Mouse (Mus musculus) ES-E14 (cell line): ENCODE results near the gene Micall2. TPM values are rescaled to one million over a fixed set of nuclear protein-coding genes. Genes with fewer than 3 reads are reported as not detected.

Source experiments
- DNase-seq: peaks from one replicate; pipeline ENCODE4 v3.0.0-alpha.2; 2013; ENCODE audit warnings: low read depth, low spot score
- H3K27ac ChIP-seq: 2 replicates; pipeline ENCODE4 v1.5.1; 2012; ENCODE audit warnings: low read depth, mild to moderate bottlenecking, low read length, moderate library complexity, mixed read lengths; ENCODE audit not compliant: poor library complexity, insufficient read depth, severe bottlenecking
- H3K36me3 ChIP-seq: 2 replicates; pipeline ENCODE4 v1.6.1; 2012; ENCODE audit warnings: mild to moderate bottlenecking, low read length, moderate library complexity, mixed read lengths; ENCODE audit not compliant: control insufficient read depth, poor library complexity, insufficient read depth, severe bottlenecking
- H3K4me1 ChIP-seq, 2 experiments: fragments of 150-350 bp in 1 of 2; sonication (generic) in 1 of 2; 2 replicates each; pipeline ENCODE4 v1.6.1; 2012; ENCODE audit warnings: low read length in 2 of 2, mild to moderate bottlenecking in 1 of 2, mixed read lengths in 1 of 2; ENCODE audit not compliant: control insufficient read depth in 2 of 2, insufficient read depth in 2 of 2, poor library complexity in 1 of 2
- H3K4me3 ChIP-seq, 2 experiments: fragments of 150-350 bp in 1 of 2; sonication (generic) in 1 of 2; 2 replicates each; pipeline ENCODE4 v1.5.1; 2012; ENCODE audit warnings: low read length in 2 of 2, low read depth in 1 of 2, mild to moderate bottlenecking in 1 of 2, mixed read lengths in 1 of 2; ENCODE audit not compliant: insufficient read depth in 1 of 2, poor library complexity in 1 of 2, severe bottlenecking in 1 of 2
- H3K9ac ChIP-seq: 2 replicates; pipeline ENCODE4 v1.6.1; 2012; ENCODE audit warnings: low read depth, mild to moderate bottlenecking, low read length, mixed read lengths; ENCODE audit not compliant: poor library complexity, insufficient read depth, severe bottlenecking
- H3K9me3 ChIP-seq: fragments of 150-350 bp; sonication (generic); 2 replicates; pipeline ENCODE4 v1.6.1; 2012; ENCODE audit warnings: low read depth, mild to moderate bottlenecking, low read length; ENCODE audit not compliant: control insufficient read depth, insufficient read depth
- CHD2 ChIP-seq: IDR thresholded peaks from 2 replicates; pipeline ENCODE4 v1.6.1; 2014; ENCODE audit warnings: mild to moderate bottlenecking, low read depth, low read length, inconsistent platforms
- HCFC1 ChIP-seq: IDR thresholded peaks from 2 replicates; pipeline ENCODE4 v1.6.1; 2012; ENCODE audit warnings: low read length, inconsistent platforms, borderline replicate concordance; ENCODE audit not compliant: insufficient read depth
- MAFK ChIP-seq: IDR thresholded peaks from 2 replicates; pipeline ENCODE4 v1.6.1; 2014; ENCODE audit warnings: mild to moderate bottlenecking, low read depth, low read length, inconsistent platforms; ENCODE audit not compliant: insufficient read depth
- ZC3H11A ChIP-seq: IDR thresholded peaks from 2 replicates; pipeline ENCODE4 v1.6.1; 2012; ENCODE audit warnings: low read depth, mild to moderate bottlenecking, inconsistent platforms, low read length, borderline replicate concordance
- ZNF384 ChIP-seq: IDR thresholded peaks from 2 replicates; pipeline ENCODE4 v1.6.1; 2012; ENCODE audit warnings: low read depth, low read length, inconsistent platforms
- in situ Hi-C, 2 experiments: fragments of 600-800 bp; cut with MboI; formaldehyde crosslinking; loops; one replicate each; pipeline ENCODE4 v1.15.1; 2025; ENCODE audit warnings: low sequenced_read_pairs in 2 of 2, inconsistent platforms in 1 of 2; ENCODE audit not compliant: unreplicated experiment in 2 of 2
- total RNA-seq: library from RNA; depleted of rRNA; stranded (reverse); fragments of 300-350 nt; gene quantifications from 2 replicates; pipeline ENCODE4 v1.2.3, GENCODE M21; 2012

The Micall2 gene
- total RNA-seq, 1 experiment: 2.2 TPM

GRCm38 (mm10) chr5:139718949-139719348 lies 17.2 kb downstream of the Micall2 start:
- no peak for DNase-seq
- Histone ChIP-seq H3K27ac (no peak overlapping the region), H3K4me3 (no peak overlapping the region), H3K36me3 (no peaks in the 10 kb centered on the region; the same call in 1 of the 2 replicates), H3K4me1 (peaks cover 0 to 11% of the 10 kb centered on the region in 2 experiments; a peak in 2 of 4 replicates), H3K9me3 (no peaks in the 10 kb centered on the region), H3K9ac (no peak overlapping the region)
- no peak for TF ChIP-seq CHD2
- no peak for TF ChIP-seq MAFK
- no peak for TF ChIP-seq ZC3H11A
- no peak for TF ChIP-seq ZNF384
- TF ChIP-seq HCFC1: no peak
- in situ Hi-C loops: no loop called here

GRCm38 (mm10) chr5:139718540-139718939 lies 17.6 kb downstream of the Micall2 start:
- H3K9ac ChIP-seq: no peak overlapping the region
- DNase-seq: no peak
- in situ Hi-C loops: no loop called here

GRCm38 (mm10) chr5:139717723-139718122 lies 18.4 kb downstream of the Micall2 start:
- no peaks in the 10 kb centered on the region for H3K9me3 ChIP-seq
- H3K27ac ChIP-seq: no peak overlapping the region
- H3K36me3 ChIP-seq: no peaks in the 10 kb centered on the region; the same call in 1 of the 2 replicates
- H3K9ac ChIP-seq: no peak overlapping the region
- peaks cover 0 to 3% of the 10 kb centered on the region in 2 experiments; a peak in 2 of 4 replicates for H3K4me1 ChIP-seq
- peak; percentile 38 for DNase-seq
- in situ Hi-C loops: no loop called here
- no peak overlapping the region for H3K4me3 ChIP-seq
- TF ChIP-seq ZC3H11A: peak; percentile 47; the same call in 1 of the 2 replicates
- TF ChIP-seq HCFC1: no peak

More at GRCm38 (mm10) chr5:139718540-139718939, 17.6 kb downstream of the Micall2 start:
- peaks cover 0 to 10% of the 10 kb centered on the region in 2 experiments; a peak in 2 of 4 replicates for H3K4me1 ChIP-seq
- no peak overlapping the region for H3K4me3 ChIP-seq
- TF ChIP-seq ZNF384 (no peak), MAFK (no peak), CHD2 (no peak), ZC3H11A (no peak), HCFC1 (no peak)
- H3K36me3 ChIP-seq: no peaks in the 10 kb centered on the region; the same call in 1 of the 2 replicates
- no peak overlapping the region for H3K27ac ChIP-seq
- H3K9me3 ChIP-seq: no peaks in the 10 kb centered on the region

- DNase-seq: no peak
- Histone ChIP-seq H3K4me3 (no peak overlapping the region), H3K36me3 (no peaks in the 10 kb centered on the region), H3K27ac (no peak overlapping the region), H3K9me3 (no peaks in the 10 kb centered on the region), H3K9ac (no peak overlapping the region), H3K4me1 (0 out of 4 replicates have a peak, but pooled peaks cover 0 to 2% of the 10 kb centered on the region in 2 experiments)
- in situ Hi-C loops: no loop called here
- TF ChIP-seq ZNF384: no peak
- no peak for TF ChIP-seq ZC3H11A
- no peak for TF ChIP-seq CHD2
- TF ChIP-seq MAFK: no peak
- TF ChIP-seq HCFC1: no peak
These were observed 29.6 kb downstream of the Micall2 start for GRCm38 (mm10) chr5:139706496-139706895.

- DNase-seq: peak; percentile 48
These were observed 33.2 kb downstream of the Micall2 start for GRCm38 (mm10) chr5:139702905-139703304.

More at GRCm38 (mm10) chr5:139702905-139703304, 33.2 kb downstream of the Micall2 start:
- TF ChIP-seq MAFK (no peak), HCFC1 (no peak), ZC3H11A (no peak), ZNF384 (no peak), CHD2 (no peak)
- Histone ChIP-seq H3K27ac (no peak overlapping the region), H3K4me3 (no peak overlapping the region), H3K4me1 (0 out of 4 replicates have a peak, but pooled peaks cover 0 to 2% of the 10 kb centered on the region in 2 experiments), H3K9ac (no peak overlapping the region), H3K36me3 (no peaks in the 10 kb centered on the region), H3K9me3 (no peaks in the 10 kb centered on the region)
- in situ Hi-C loops: no loop called here
